Mouse (Mus musculus) mesoderm, embryonic 11.5 days (tissue): ENCODE measurements around the gene Aldh1a2.

ENCODE experiments used
- DNase-seq: peaks from one replicate; pipeline ENCODE4 v3.0.0-alpha.2; 2012; ENCODE audit warnings: low read depth, low spot score

Aldh1a2 gene

GRCm38 (mm10) chr9:71216036-71216995, 727 bp downstream of the Aldh1a2 start:
- peak; percentile 39 for DNase-seq

GRCm38 (mm10) chr9:71216996-71217792, 1.6 kb downstream of the Aldh1a2 start:
- DNase-seq = peak; percentile 69

- no peak for DNase-seq
Measured at GRCm38 (mm10) chr9:71217793-71218095, 2.2 kb downstream of the Aldh1a2 start.

GRCm38 (mm10) chr9:71219161-71219560, 3.6 kb downstream of the Aldh1a2 start:
- no peak for DNase-seq

DNA sequence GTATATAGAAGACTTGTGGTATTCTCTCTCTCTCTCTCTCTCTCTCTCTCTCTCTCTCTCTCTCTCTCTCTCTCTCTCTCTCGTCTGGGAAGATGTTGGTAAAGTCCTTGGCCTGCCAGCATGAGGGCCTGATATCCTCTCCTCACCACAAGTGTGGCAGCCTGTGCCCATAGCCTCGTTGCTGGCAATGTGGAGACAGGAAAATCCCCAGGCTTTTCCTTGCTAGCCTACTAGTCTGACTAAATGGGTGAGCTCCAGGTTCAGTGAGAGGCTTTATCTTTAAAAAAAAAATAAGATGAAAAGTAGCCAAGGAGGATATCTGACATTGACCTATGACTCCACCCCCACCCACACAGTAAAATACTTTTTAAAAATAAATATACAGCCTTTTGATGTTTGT, 4.8 kb downstream of the Aldh1a2 start:
- no peak for DNase-seq

DNA sequence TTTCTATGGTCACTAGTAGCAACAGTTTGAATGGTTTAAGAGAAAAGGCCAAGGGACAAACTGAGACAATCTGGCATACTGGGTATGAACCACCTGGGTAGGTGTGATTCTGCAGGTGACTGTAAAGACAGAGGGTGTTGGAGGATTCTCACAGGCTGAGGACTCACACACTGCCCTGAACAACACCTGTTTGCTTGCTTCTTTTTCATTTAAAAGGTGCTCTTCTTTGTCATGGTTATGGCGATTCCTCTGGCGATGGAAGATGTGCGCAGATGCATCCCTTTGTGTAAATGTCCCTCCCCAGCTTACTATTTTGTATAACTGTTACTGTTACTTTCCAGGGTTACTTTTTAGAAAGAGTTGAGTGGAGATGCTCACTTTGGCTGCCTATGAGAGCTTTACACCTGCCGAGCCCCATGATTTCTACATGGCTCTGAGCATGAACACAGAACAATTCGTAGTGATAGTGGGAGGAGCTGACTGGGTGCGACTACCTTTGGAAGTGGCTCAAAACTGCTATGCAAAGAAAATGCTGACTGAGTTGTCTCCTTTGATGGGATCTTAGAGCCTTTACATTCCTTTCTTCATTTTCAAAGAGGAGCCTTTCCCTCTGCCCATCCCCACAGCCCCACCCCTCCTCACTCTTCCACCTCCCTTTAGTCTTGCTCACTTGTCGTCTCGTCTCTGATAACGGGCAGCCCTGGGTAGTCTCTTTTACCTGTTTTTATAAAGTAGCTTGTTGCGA, 11.8 kb downstream of the Aldh1a2 start:
- DNase-seq = no peak

DNA sequence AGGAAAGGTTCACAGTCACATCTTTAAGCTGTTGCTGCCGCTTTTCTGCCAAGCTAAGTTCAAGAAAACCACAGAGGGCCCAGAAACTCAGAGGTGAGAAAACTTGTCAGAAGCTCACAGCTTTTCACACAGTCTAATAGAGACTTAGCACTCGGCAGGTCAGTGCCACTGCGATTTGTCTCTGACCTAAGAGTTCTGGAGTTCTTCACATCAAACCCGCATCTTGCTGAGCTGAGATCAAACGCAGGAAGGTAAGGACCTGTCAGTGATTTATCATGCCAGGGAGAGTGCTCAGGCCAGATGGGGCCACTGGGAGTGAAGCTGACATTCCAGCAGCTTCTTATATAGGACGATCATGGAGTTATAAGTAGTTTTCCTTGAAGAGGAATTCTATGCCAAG, 14.4 kb downstream of the Aldh1a2 start:
- peak; percentile 73 for DNase-seq

DNA sequence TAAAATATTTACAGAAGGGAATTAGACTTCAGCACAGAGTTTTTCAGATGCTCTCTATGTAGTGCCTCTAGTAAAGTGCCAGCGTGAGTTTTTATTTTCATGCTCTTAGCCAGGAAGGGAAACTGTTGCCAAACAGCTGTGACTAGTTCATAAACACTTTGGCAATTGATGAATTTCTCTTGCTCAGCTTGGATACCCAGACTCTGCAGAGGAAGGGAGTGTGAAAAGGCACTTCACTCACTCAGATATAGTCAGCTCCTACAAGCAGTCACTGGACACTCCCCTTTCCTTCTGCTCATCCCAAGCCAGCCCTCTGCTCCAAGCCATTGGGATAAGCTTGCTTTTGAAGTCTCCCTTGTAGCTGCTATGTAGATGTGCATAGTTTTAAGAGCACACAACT, 21.0 kb downstream of the Aldh1a2 start:
- no peak for DNase-seq

DNA sequence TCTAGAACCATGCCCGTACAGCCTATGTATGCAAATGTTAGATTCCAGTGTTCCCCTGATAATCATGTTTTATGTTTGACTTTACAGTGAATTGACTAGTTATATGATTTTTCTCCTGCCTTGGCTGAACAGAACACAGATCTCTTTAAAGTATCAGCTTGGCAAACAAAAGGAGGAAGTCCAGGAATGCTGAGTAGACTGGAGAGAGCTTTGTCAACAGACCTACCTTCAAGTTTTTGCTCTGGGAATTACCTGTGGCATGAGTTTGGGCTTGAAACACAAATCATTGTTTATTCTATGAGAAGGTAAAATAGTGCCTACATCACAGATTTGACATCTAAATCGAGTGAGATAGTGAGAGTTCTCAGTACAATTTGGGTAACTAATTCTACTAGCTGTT, 24.3 kb downstream of the Aldh1a2 start:
- DNase-seq = no peak

GRCm38 (mm10) chr9:71241515-71242411, 26.2 kb downstream of the Aldh1a2 start:
- DNase-seq = peak; percentile 79

- DNase-seq = no peak
Measured at GRCm38 (mm10) chr9:71242412-71242781, 26.8 kb downstream of the Aldh1a2 start.

- DNase-seq = no peak
Measured at GRCm38 (mm10) chr9:71254380-71254779, 38.8 kb downstream of the Aldh1a2 start.

DNA sequence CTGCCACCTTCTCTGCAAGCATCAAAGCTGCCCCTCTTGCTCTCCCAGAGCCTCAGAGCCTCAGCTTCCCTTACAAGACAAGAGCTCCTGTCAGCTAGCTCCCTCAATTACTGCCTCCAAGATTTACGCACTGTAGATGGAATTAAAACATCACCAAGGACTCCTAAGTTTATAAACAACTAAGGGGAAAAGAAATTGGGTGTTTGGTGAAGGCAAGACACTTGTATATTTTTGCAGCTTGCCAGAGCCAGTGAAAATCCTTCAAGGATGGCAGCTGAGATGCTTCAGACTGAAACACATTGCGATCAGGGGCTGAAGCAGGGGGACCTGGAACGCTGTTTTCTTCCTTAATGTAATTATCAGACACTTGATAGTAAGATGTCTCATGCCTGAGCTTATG, 47.1 kb downstream of the Aldh1a2 start:
- DNase-seq = no peak

GRCm38 (mm10) chr9:71269711-71270110, 54.1 kb downstream of the Aldh1a2 start:
- DNase-seq = no peak

DNA sequence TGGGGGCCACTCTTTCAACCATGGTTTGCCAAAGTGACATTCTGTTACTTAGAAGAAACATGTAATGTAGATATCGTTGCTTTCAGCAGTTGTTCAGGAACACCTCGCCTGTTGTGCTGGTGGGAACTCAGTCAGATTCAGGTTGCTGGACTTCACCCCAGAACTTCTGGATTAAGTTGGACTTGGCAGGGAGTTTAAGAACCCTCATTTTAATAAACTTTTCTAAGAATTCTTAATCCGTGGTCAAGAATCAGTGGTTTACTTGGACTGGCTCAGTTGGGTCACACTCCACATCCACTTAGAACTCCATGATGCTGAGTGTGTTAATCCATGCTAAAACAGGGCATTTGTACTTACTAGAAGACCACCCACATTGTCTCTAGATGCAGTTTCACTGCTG, 54.6 kb downstream of the Aldh1a2 start:
- no peak for DNase-seq

GRCm38 (mm10) chr9:71276149-71276721, 60.6 kb downstream of the Aldh1a2 start:
- peak; percentile 53 for DNase-seq

GRCm38 (mm10) chr9:71278741-71279140, 63.2 kb downstream of the Aldh1a2 start:
- DNase-seq = no peak

DNA sequence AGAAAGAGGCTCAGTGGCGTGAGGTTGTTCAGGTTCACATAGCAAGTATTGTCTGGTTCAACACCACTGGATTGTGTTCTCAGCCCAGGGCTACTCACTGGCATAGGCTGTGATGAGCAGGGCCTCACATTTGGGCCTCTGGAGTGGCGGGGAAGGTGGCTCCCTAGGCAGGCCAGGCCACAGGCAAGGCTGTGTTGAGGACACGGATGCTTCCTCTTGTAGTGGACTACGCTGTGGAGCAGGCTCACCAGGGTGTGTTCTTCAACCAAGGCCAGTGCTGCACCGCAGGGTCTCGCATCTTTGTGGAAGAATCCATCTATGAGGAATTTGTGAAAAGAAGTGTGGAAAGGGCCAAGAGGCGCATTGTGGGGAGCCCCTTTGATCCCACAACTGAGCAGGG, 67.6 kb downstream of the Aldh1a2 start:
- no peak for DNase-seq

- no peak for DNase-seq
Measured at GRCm38 (mm10) chr9:71285231-71285630, 69.6 kb downstream of the Aldh1a2 start.

DNA sequence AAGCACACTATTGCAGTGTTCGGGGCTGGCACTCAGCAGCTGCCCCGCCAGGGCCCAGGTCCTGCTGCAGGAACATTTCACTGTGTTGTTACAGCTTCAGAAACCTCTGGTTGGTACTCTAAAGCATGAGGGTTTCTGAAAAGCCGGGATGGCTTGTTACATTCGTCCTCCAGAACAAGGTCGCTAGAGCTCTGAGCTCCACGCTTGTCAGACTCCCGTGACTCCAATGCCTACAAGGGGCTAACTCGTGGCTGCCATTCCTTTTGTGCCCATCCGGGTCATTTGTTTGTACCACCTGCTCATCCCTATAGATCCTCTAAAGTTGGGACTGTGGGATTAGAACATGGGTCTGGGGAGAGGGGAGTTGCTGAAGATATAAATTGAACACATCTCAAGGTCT, 70.8 kb downstream of the Aldh1a2 start:
- DNase-seq = no peak

GRCm38 (mm10) chr9:71288738-71289137, 73.1 kb downstream of the Aldh1a2 start:
- DNase-seq = no peak
